Mouse (Mus musculus): ENCODE results near the gene Ifitm1.

GRCm38 (mm10) chr7:140920418-140921029, 46.5 kb upstream of the Ifitm1 start, which contains the start of gene Nlrp6:
- no peak for TF ChIP-seq POLR2A (IDR thresholded peaks at IDR 0.05; ENCODE audit: low read depth, low read length)
- no peak for TF ChIP-seq CTCF (IDR thresholded peaks at IDR 0.05; ENCODE audit: borderline replicate concordance, insufficient read depth, low read length)

Measured in embryonic fibroblast, embryonic 13.5 days (primary cell).